Mouse (Mus musculus) testis, adult 2 months (tissue): ENCODE data around the gene Erich6.

ENCODE experiments used
- CTCF ChIP-seq: fragments of 200-500 bp; IDR thresholded peaks from 2 replicates; pipeline ENCODE4 v1.5.1; 2012; ENCODE audit warnings: low read depth, mild to moderate bottlenecking, inconsistent platforms, low read length, moderate library complexity; ENCODE audit not compliant: control insufficient read depth, insufficient read depth, insufficient replicate concordance
- POLR2A ChIP-seq: fragments of 200-500 bp; IDR thresholded peaks from 2 replicates; pipeline ENCODE4 v1.6.1; 2012; ENCODE audit warnings: low read depth, mild to moderate bottlenecking, inconsistent platforms, low read length, moderate library complexity; ENCODE audit not compliant: control insufficient read depth

DNA sequence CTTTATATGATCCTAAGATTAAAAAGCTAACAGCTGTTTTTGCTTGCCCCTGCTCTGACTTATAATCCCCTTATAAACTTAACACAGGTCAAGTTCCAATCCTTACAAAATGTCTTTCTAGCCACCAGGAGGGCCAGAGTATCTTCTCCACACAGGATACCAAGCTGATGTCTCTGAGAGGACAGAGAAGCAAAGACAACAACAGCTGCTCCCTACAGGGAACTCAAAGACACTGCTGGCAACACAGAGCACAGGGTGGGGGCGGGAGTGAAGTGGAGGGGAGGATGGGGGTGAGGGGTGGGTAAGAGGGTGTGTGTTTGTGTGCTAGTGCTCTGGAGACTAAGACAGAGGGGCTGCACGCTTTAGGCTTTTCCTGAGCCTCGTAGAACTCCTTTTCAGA, 40.6 kb upstream of the Erich6 start:
- TF ChIP-seq CTCF (no peak), POLR2A (no peak)
